Mouse (Mus musculus) hindbrain, postnatal 0 days (tissue): ENCODE measurements around the gene Olfr1018. TPM values are rescaled to one million over a fixed set of nuclear protein-coding genes. Genes with fewer than 3 reads are reported as not detected.

ENCODE experiments used
- ATAC-seq: fragments of 200-750 bp; cut with Nextera tagmentation; 2 replicates; pipeline ENCODE4 v1.8.0; 2017; ENCODE audit warnings: mild to moderate bottlenecking, moderate TSS enrichment, moderate library complexity
- DNase-seq: peaks from one replicate; pipeline ENCODE4 v3.0.0-alpha.2; 2015; ENCODE audit warnings: low spot score
- H3K27ac ChIP-seq: fragments of 300-500 bp; sonication (generic); 2 replicates; pipeline ENCODE4 v1.5.1; 2014; ENCODE audit warnings: mild to moderate bottlenecking
- H3K27me3 ChIP-seq: fragments of 300-500 bp; sonication (generic); 2 replicates; pipeline ENCODE4 v1.6.1; 2014; ENCODE audit warnings: low read length, mixed read lengths; ENCODE audit not compliant: insufficient read depth
- H3K36me3 ChIP-seq: fragments of 300-500 bp; sonication (generic); 2 replicates; pipeline ENCODE4 v1.6.1; 2014; ENCODE audit warnings: low read length, mixed read lengths; ENCODE audit not compliant: insufficient read depth
- H3K4me1 ChIP-seq: fragments of 300-500 bp; sonication (generic); 2 replicates; pipeline ENCODE4 v1.6.1; 2014; ENCODE audit warnings: antibody characterized with exemption, low read length, mixed read lengths; ENCODE audit not compliant: insufficient read depth
- H3K4me2 ChIP-seq: fragments of 300-500 bp; sonication (generic); 2 replicates; pipeline ENCODE4 v1.6.1; 2014; ENCODE audit warnings: low read depth, mild to moderate bottlenecking, low read length, moderate library complexity, mixed read lengths
- H3K4me3 ChIP-seq: fragments of 300-500 bp; sonication (generic); 2 replicates; pipeline ENCODE4 v1.5.1; 2014; ENCODE audit warnings: low read length
- H3K9ac ChIP-seq: fragments of 300-500 bp; sonication (generic); replicated peaks from 2 replicates; pipeline ENCODE4 v1.6.1; 2014; ENCODE audit warnings: mild to moderate bottlenecking, low read length, moderate library complexity, mixed read lengths
- H3K9me3 ChIP-seq: fragments of 300-500 bp; sonication (generic); 2 replicates; pipeline ENCODE4 v1.6.1; 2016; ENCODE audit warnings: low read length, mixed read lengths
- CTCF ChIP-seq: IDR thresholded peaks from 2 replicates; pipeline ENCODE4 v1.5.1; 2016; ENCODE audit warnings: antibody characterized with exemption, control low read depth, low read depth
- WGBS: fragments of 180-500 bp; shearing (Covaris S2); extraction: QIAGEN DNeasy Blood & Tissue Kit; methylation state at CpG from one replicate; pipeline ENCODE4 v1.1.7; 2014; 5-methylcytosine and 5-hydroxymethylcytosine counted together
- polyA plus RNA-seq: library from polyadenylated mRNA; unstranded; fragments of >200 nt; fragmentation: Nextera tagmentation; extraction: Ambion mirVana; gene quantifications from 2 replicates; pipeline ENCODE4 v1.2.1, GENCODE M21; 2015
- total RNA-seq: library from RNA; depleted of rRNA; stranded (reverse); fragments of >200 nt; gene quantifications from 2 replicates; pipeline ENCODE4 v1.2.3, GENCODE M21; 2014; rRNA removed

Gene Olfr1018
- total RNA-seq = not detected in 2 replicates
- not detected in 2 replicates for polyA plus RNA-seq

DNA sequence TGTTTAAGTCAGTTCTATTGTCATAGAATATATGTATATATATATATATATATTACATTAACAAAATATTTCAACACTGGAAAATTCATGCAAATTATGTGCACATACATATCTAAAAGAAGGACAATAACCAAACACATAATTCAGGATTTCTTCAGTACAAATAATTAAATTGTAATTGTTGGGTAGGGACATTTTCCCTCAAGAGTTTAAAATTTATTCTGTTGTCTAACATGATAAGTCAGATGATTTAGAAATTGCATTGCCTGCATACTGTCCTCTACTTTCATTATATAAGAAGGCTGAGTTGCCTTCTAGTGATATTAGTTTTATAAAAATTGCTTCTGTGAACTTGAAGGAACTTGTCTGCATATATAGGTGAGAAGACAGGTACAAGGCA, at the start of gene Olfr1018:
Gene Olfr1018 (plus strand): TSS at position 301 of the 400 bp plus-strand sequence.
- Histone ChIP-seq H3K4me1 (no peaks in the 10 kb centered on the region), H3K27ac (no peak within 1 kb of the TSS), H3K27me3 (no peaks in the 10 kb centered on the region), H3K9me3 (no peaks in the 10 kb centered on the region), H3K9ac (no peak within 1 kb of the TSS), H3K4me2 (no peak within 1 kb of the TSS), H3K4me3 (no peak within 1 kb of the TSS), H3K36me3 (no peaks in the 10 kb centered on the region)
- ATAC-seq = no peak
- DNase-seq = no peak
- no peak for TF ChIP-seq CTCF

DNA sequence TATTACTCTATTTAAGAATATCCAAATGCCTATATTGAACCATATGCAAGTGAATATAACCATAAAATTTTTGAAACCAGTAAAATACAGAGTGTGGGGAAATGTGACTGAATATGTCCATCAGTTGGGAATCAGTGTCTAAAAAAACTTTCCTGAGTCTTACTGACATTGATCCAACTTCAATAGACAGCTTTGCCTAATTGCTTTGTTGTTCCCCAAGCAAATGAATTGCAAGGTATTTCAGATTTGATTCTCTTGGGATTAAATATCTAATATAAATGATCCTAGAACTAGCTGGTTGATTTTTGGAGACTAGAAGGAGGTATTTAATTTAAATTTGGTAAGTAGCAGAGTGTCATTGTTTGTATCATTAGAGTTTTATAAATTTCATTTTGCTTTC, 45.9 kb upstream of the Olfr1018 start, which contains the start of gene Olfr1014:
Gene Olfr1014 (plus strand): TSS at position 301 of the 400 bp plus-strand sequence.
- ATAC-seq (no peak), DNase-seq (no peak)
- H3K4me2 ChIP-seq = no peak within 1 kb of the TSS
- H3K27ac ChIP-seq = no peak within 1 kb of the TSS
- H3K27me3 ChIP-seq = no peaks in the 10 kb centered on the region
- no peaks in the 10 kb centered on the region for H3K9me3 ChIP-seq
- H3K4me1 ChIP-seq = no peaks in the 10 kb centered on the region
- no peak for TF ChIP-seq CTCF
- H3K4me3 ChIP-seq = no peak within 1 kb of the TSS
- no peak within 1 kb of the TSS for H3K9ac ChIP-seq
- no peaks in the 10 kb centered on the region for H3K36me3 ChIP-seq

DNA sequence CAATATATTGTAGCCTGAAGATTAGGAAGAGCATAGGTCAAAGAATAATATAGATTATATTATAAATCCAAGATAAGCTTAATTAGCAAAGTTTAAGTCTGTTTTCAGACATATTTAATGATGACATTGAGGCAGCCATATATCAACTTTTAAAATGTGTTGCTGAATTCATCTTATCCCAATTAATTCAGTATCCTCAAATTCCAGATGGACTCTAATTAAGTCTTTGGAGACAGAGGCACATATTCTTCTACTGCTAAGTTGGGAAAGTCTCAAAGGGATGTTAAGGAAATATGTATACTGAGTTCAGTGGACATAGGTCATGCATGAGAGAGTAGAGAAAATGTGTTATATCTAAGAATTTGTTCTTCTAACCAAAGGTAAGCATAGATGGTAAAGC, 36.6 kb upstream of the Olfr1018 start, which contains the start of gene Olfr1015:
Gene Olfr1015 (plus strand): TSS at position 301 of the 400 bp plus-strand sequence.
- Histone ChIP-seq H3K4me1 (no peaks in the 10 kb centered on the region), H3K4me2 (no peak within 1 kb of the TSS), H3K9ac (no peak within 1 kb of the TSS), H3K27me3 (no peaks in the 10 kb centered on the region), H3K36me3 (no peaks in the 10 kb centered on the region), H3K27ac (no peak within 1 kb of the TSS), H3K4me3 (no peak within 1 kb of the TSS), H3K9me3 (no peaks in the 10 kb centered on the region)
- no peak for ATAC-seq
- no peak for DNase-seq
- TF ChIP-seq CTCF = no peak

DNA sequence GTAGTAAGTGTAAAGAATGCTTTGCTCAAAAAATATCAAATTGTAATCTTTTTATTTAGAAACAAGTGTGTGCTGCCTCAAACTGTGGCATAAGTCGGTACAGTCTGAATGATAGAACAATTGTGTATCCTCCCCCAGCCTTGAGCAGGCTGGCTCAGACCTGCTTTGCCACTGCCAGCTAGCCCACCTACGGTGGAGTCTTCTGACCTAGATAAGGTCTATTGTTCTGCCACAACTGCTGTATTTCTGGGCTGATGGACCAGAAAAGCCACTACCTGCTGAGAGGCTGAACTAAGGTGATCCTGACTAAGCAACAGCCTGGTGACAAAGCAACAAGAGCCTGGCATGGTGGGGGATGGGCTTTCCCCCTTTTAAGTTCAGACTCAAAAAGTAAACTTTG, 25.9 kb upstream of the Olfr1018 start:
- Histone ChIP-seq H3K27ac (no peak overlapping the region), H3K4me1 (no peaks in the 10 kb centered on the region), H3K9ac (no peak overlapping the region), H3K4me2 (no peak overlapping the region), H3K27me3 (no peaks in the 10 kb centered on the region), H3K36me3 (no peaks in the 10 kb centered on the region), H3K9me3 (no peaks in the 10 kb centered on the region), H3K4me3 (no peak overlapping the region)
- TF ChIP-seq CTCF = no peak
- WGBS = 15% methylated on average over 2 of the region's 2 CpGs
- ATAC-seq = no peak
- DNase-seq = no peak

DNA sequence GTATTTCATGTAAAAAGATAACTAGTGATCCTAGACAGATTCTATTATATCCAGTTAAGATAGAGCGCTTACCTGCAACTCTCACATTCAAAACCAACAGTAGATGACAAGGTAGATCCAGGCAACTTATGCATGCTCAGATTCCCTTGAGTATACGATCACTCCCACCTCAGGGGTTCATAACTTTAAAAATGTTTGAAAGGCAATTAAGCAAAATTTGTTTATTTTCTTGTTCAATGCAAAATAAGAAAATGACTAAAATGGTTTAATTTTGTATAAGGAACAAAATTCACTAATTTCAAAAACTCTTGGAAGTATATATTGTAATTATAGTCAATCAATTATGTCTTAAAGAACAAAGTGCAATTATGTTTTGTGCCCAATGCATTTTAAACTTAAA, 15.8 kb upstream of the Olfr1018 start, which contains the start of gene Olfr1016:
Gene Olfr1016 (minus strand): TSS at position 101 of the 400 bp plus-strand sequence.
- TF ChIP-seq CTCF = no peak
- DNase-seq (no peak), ATAC-seq (no peak)
- Histone ChIP-seq H3K4me3 (no peak within 1 kb of the TSS), H3K9me3 (no peaks in the 10 kb centered on the region), H3K9ac (no peak within 1 kb of the TSS), H3K4me2 (no peak within 1 kb of the TSS), H3K27ac (no peak within 1 kb of the TSS), H3K4me1 (no peaks in the 10 kb centered on the region), H3K27me3 (no peaks in the 10 kb centered on the region), H3K36me3 (no peaks in the 10 kb centered on the region)
- WGBS = 92% methylated on average over 2 of the region's 2 CpGs

DNA sequence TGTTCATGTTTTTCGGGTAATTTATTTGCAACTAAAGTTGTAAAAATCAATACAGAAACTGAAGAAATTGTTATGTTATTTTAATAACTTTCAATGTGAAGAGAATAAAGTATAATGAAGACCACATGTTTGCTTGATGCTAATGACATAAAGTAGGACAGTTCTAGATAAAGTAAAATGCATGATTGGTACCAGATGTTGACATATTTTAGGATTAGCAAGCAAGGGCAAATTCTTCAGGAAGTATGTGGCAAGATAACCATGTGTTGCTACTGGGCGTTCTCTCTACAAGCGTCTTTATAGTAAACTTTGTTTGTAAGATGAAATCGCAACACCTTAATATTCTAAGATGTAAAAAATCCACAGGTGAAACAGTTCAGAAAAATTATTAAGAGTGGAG, 13.8 kb upstream of the Olfr1018 start:
- Histone ChIP-seq H3K9ac (no peak overlapping the region), H3K4me2 (no peak overlapping the region), H3K9me3 (no peaks in the 10 kb centered on the region), H3K4me1 (no peaks in the 10 kb centered on the region), H3K4me3 (no peak overlapping the region), H3K27me3 (no peaks in the 10 kb centered on the region), H3K27ac (no peak overlapping the region), H3K36me3 (no peaks in the 10 kb centered on the region)
- ATAC-seq = no peak
- no peak for TF ChIP-seq CTCF
- DNase-seq = no peak
- WGBS = 91% methylated on average over 4 of the region's 4 CpGs

DNA sequence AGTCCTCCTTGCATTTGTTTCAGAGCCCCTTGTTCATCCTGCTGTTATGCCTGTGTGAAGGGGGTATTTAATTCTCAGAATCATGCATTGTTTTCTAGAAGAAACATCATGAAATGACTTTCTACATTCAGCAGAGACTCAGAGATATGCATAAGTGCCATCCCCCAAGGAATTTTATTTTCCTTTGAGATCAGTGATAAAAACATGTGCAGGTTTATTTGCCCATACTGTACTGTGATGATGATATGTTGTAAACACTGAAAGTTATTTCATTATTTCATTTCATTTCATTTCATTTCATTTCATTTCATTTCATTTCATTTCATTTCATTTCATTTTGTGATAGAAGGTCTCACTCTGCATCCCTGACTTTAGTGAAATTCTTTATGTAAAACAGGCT, 27.1 kb downstream of the Olfr1018 start, which contains the start of gene Olfr1019:
Gene Olfr1019 (minus strand): TSS at position 101 of the 400 bp plus-strand sequence.
- H3K4me3 ChIP-seq = no peak within 1 kb of the TSS
- H3K9ac ChIP-seq = no peak within 1 kb of the TSS
- H3K36me3 ChIP-seq = no peaks in the 10 kb centered on the region
- ATAC-seq = no peak
- H3K4me1 ChIP-seq = no peaks in the 10 kb centered on the region
- no peak for TF ChIP-seq CTCF
- H3K9me3 ChIP-seq = no peaks in the 10 kb centered on the region
- no peaks in the 10 kb centered on the region for H3K27me3 ChIP-seq
- no peak for DNase-seq
- no peak within 1 kb of the TSS for H3K4me2 ChIP-seq
- no peak within 1 kb of the TSS for H3K27ac ChIP-seq
